Mouse (Mus musculus): ENCODE measurements around the gene Trim10. TPM values are rescaled to one million over a fixed set of nuclear protein-coding genes. Genes with fewer than 3 reads are reported as not detected.

Gene Trim10
- polyA plus RNA-seq, 1 experiment from 2014 or later: 286 TPM

GRCm38 (mm10) chr17:36893387-36893786 is 24.0 kb downstream of the Trim10 start:
- Histone ChIP-seq H3K36me3 (no peaks in the 10 kb centered on the region), H3K27ac (no peak overlapping the region), H3K4me3 (replicated peaks) (no peak overlapping the region), H3K4me2 (no peak overlapping the region), H3K4me1 (replicated peaks) (no peaks in the 10 kb centered on the region), H3K27me3 (peaks cover 50% of the 10 kb centered on the region), H3K9ac (no peak overlapping the region), H3K9me3 (replicated peaks) (no peaks in the 10 kb centered on the region)
- WGBS (ENCODE audit: insufficient replicate concordance): 13% methylated on average over 5 of the region's 5 CpGs
- ATAC-seq (ENCODE audit: low read depth): no peak
- DNase-seq: no peak

GRCm38 (mm10) chr17:36896583-36896982 is 27.2 kb downstream of the Trim10 start:
- Histone ChIP-seq H3K27ac (no peak overlapping the region), H3K4me2 (no peak overlapping the region), H3K36me3 (no peaks in the 10 kb centered on the region), H3K9me3 (replicated peaks) (no peaks in the 10 kb centered on the region), H3K4me3 (replicated peaks) (no peak overlapping the region), H3K27me3 (peaks cover 41% of the 10 kb centered on the region), H3K9ac (no peak overlapping the region), H3K4me1 (replicated peaks) (no peaks in the 10 kb centered on the region)
- 83% methylated on average over 1 of the region's 1 CpGs for WGBS (ENCODE audit: insufficient replicate concordance)
- DNase-seq (peak; percentile 35), ATAC-seq (ENCODE audit: low read depth) (no peak)

- Histone ChIP-seq H3K4me1 (replicated peaks) (no peaks in the 10 kb centered on the region), H3K4me3 (replicated peaks) (no peak overlapping the region), H3K36me3 (no peaks in the 10 kb centered on the region), H3K27me3 (peaks cover 38% of the 10 kb centered on the region), H3K9me3 (replicated peaks) (no peaks in the 10 kb centered on the region), H3K9ac (no peak overlapping the region), H3K27ac (no peak overlapping the region), H3K4me2 (no peak overlapping the region)
- ATAC-seq (ENCODE audit: low read depth) (no peak), DNase-seq (no peak)
Measured at GRCm38 (mm10) chr17:36897065-36897464, 27.7 kb downstream of the Trim10 start.

- DNase-seq (no peak), ATAC-seq (ENCODE audit: low read depth) (no peak)
- Histone ChIP-seq H3K27me3 (peaks cover 38% of the 10 kb centered on the region), H3K4me3 (replicated peaks) (no peak within 1 kb of the TSS), H3K36me3 (no peaks in the 10 kb centered on the region), H3K9ac (no peak within 1 kb of the TSS), H3K4me2 (no peak within 1 kb of the TSS), H3K4me1 (replicated peaks) (no peaks in the 10 kb centered on the region), H3K9me3 (replicated peaks) (no peaks in the 10 kb centered on the region), H3K27ac (no peak within 1 kb of the TSS)
- WGBS (ENCODE audit: insufficient replicate concordance): 47% methylated on average over 6 of the region's 6 CpGs
Measured at GRCm38 (mm10) chr17:36897552-36898205, 28.3 kb downstream of the Trim10 start, which contains the start of gene Trim31. Gene Trim31, plus strand, starts transcription at chr17:36898118.

- no peak overlapping the region for H3K4me2 ChIP-seq
- no peak for ATAC-seq (ENCODE audit: low read depth)
- H3K4me1 ChIP-seq (replicated peaks): no peaks in the 10 kb centered on the region
- no peak for DNase-seq
- no peak overlapping the region for H3K27ac ChIP-seq
- peaks cover 36% of the 10 kb centered on the region for H3K27me3 ChIP-seq
- H3K9me3 ChIP-seq (replicated peaks): no peaks in the 10 kb centered on the region
- no peaks in the 10 kb centered on the region for H3K36me3 ChIP-seq
- H3K4me3 ChIP-seq (replicated peaks): no peak overlapping the region
- H3K9ac ChIP-seq: no peak overlapping the region
- WGBS (ENCODE audit: insufficient replicate concordance): 45% methylated on average over 4 of the region's 4 CpGs
Measured at GRCm38 (mm10) chr17:36899376-36899775, 30.0 kb downstream of the Trim10 start.

- no peaks in the 10 kb centered on the region for H3K9me3 ChIP-seq (replicated peaks)
- no peak overlapping the region for H3K9ac ChIP-seq
- no peak for DNase-seq
- peaks cover 31% of the 10 kb centered on the region for H3K27me3 ChIP-seq
- ATAC-seq (ENCODE audit: low read depth): no peak
- 65% methylated on average over 5 of the region's 5 CpGs for WGBS (ENCODE audit: insufficient replicate concordance)
- no peaks in the 10 kb centered on the region for H3K36me3 ChIP-seq
- no peak overlapping the region for H3K4me2 ChIP-seq
- H3K4me3 ChIP-seq (replicated peaks): no peak overlapping the region
- no peaks in the 10 kb centered on the region for H3K4me1 ChIP-seq (replicated peaks)
- H3K27ac ChIP-seq: no peak overlapping the region
Measured at GRCm38 (mm10) chr17:36900001-36900400, 30.6 kb downstream of the Trim10 start.

- H3K4me2 ChIP-seq: no peak overlapping the region
- no peak for DNase-seq
- 34% methylated on average over 1 of the region's 1 CpGs for WGBS (ENCODE audit: insufficient replicate concordance)
Measured at GRCm38 (mm10) chr17:36900691-36901090, 31.3 kb downstream of the Trim10 start.

GRCm38 (mm10) chr17:36903651-36904050 is 34.3 kb downstream of the Trim10 start:
- H3K4me3 ChIP-seq (replicated peaks): no peak overlapping the region
- ATAC-seq (ENCODE audit: low read depth): no peak
- no peaks in the 10 kb centered on the region for H3K4me1 ChIP-seq (replicated peaks)
- H3K27ac ChIP-seq: no peak overlapping the region
- peaks cover 23% of the 10 kb centered on the region; the same call in 1 of the 2 replicates for H3K27me3 ChIP-seq
- H3K9me3 ChIP-seq (replicated peaks): no peaks in the 10 kb centered on the region
- DNase-seq: no peak
- H3K36me3 ChIP-seq: no peaks in the 10 kb centered on the region
- 38% methylated on average over 3 of the region's 3 CpGs for WGBS (ENCODE audit: insufficient replicate concordance)
- H3K9ac ChIP-seq: no peak overlapping the region
- no peak overlapping the region for H3K4me2 ChIP-seq

More at GRCm38 (mm10) chr17:36900691-36901090, 31.3 kb downstream of the Trim10 start:
- Histone ChIP-seq H3K9ac (no peak overlapping the region), H3K27ac (no peak overlapping the region), H3K4me1 (replicated peaks) (no peaks in the 10 kb centered on the region), H3K36me3 (no peaks in the 10 kb centered on the region), H3K27me3 (peaks cover 30% of the 10 kb centered on the region; the same call in 1 of the 2 replicates), H3K9me3 (replicated peaks) (no peaks in the 10 kb centered on the region), H3K4me3 (replicated peaks) (no peak overlapping the region)
- ATAC-seq (ENCODE audit: low read depth): no peak

GRCm38 (mm10) chr17:36908235-36908634 is 38.9 kb downstream of the Trim10 start:
- H3K9ac ChIP-seq: no peak overlapping the region
- H3K27ac ChIP-seq: no peak overlapping the region
- H3K4me2 ChIP-seq: no peak overlapping the region
- ATAC-seq (ENCODE audit: low read depth) (no peak), DNase-seq (no peak)
- no peaks in the 10 kb centered on the region for H3K4me1 ChIP-seq (replicated peaks)
- 41% methylated on average over 1 of the region's 1 CpGs for WGBS (ENCODE audit: insufficient replicate concordance)
- H3K36me3 ChIP-seq: no peaks in the 10 kb centered on the region
- peaks cover 20% of the 10 kb centered on the region; the same call in 1 of the 2 replicates for H3K27me3 ChIP-seq
- H3K9me3 ChIP-seq (replicated peaks): no peaks in the 10 kb centered on the region
- H3K4me3 ChIP-seq (replicated peaks): no peak overlapping the region

GRCm38 (mm10) chr17:36909802-36910201 is 40.4 kb downstream of the Trim10 start:
- Histone ChIP-seq H3K4me1 (replicated peaks) (no peaks in the 10 kb centered on the region), H3K27me3 (peaks cover 20% of the 10 kb centered on the region; the same call in 1 of the 2 replicates), H3K4me2 (no peak overlapping the region), H3K4me3 (replicated peaks) (no peak overlapping the region), H3K27ac (no peak overlapping the region), H3K36me3 (no peaks in the 10 kb centered on the region), H3K9ac (no peak overlapping the region), H3K9me3 (replicated peaks) (no peaks in the 10 kb centered on the region)
- WGBS (ENCODE audit: insufficient replicate concordance): 47% methylated on average over 4 of the region's 4 CpGs
- DNase-seq (no peak), ATAC-seq (ENCODE audit: low read depth) (no peak)

- no peak for DNase-seq
- H3K4me1 ChIP-seq (replicated peaks): no peaks in the 10 kb centered on the region
- 43% methylated on average over 2 of the region's 2 CpGs for WGBS (ENCODE audit: insufficient replicate concordance)
Measured at GRCm38 (mm10) chr17:36912031-36912430, 42.7 kb downstream of the Trim10 start.

GRCm38 (mm10) chr17:36914108-36914507 is 44.7 kb downstream of the Trim10 start:
- Histone ChIP-seq H3K36me3 (no peaks in the 10 kb centered on the region), H3K27ac (no peak overlapping the region), H3K4me2 (no peak overlapping the region), H3K4me3 (replicated peaks) (no peak overlapping the region), H3K9ac (no peak overlapping the region), H3K9me3 (replicated peaks) (no peaks in the 10 kb centered on the region), H3K27me3 (peaks cover 29% of the 10 kb centered on the region; the same call in 1 of the 2 replicates), H3K4me1 (replicated peaks) (no peaks in the 10 kb centered on the region)
- peak; percentile 43 for DNase-seq
- no peak for ATAC-seq (ENCODE audit: low read depth)
- 19% methylated on average over 2 of the region's 2 CpGs for WGBS (ENCODE audit: insufficient replicate concordance)

More at GRCm38 (mm10) chr17:36912031-36912430, 42.7 kb downstream of the Trim10 start:
- H3K4me2 ChIP-seq: no peak overlapping the region
- no peak overlapping the region for H3K27ac ChIP-seq
- no peak overlapping the region for H3K4me3 ChIP-seq (replicated peaks)
- no peaks in the 10 kb centered on the region for H3K9me3 ChIP-seq (replicated peaks)
- H3K9ac ChIP-seq: no peak overlapping the region
- H3K36me3 ChIP-seq: no peaks in the 10 kb centered on the region
- no peak for ATAC-seq (ENCODE audit: low read depth)
- peaks cover 28% of the 10 kb centered on the region; the same call in 1 of the 2 replicates for H3K27me3 ChIP-seq
